Mouse (Mus musculus): ENCODE measurements around the gene BC029722. TPM values are rescaled to one million over a fixed set of nuclear protein-coding genes. Genes with fewer than 3 reads are reported as not detected.
A peak's percentile ranks its signal among the peaks of the same experiment; 100 is the strongest.

The BC029722 gene
- total RNA-seq, 2 experiments from 2014 or later = 53.1 to 56.8 TPM

DNA sequence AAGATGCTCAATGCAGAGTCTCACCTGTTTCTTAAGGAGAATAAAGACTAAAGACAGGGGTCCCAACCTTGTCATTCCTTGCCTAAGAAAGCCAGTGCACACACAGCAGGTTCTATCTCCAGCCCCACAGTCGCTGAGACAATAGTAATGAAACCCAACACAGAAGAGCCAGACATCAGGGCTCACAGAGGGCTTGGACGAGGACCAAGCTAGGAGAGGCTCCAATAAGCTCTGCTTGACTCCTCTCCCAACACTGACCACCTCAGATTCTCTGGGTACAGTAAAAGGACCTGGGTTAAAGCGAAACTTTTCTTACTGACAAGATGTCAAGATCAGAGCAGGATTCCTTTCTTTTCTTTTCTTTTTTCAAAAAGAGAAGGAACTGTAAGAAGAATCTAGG lies 20.6 kb downstream of the BC029722 start:
- H3K4me3 ChIP-seq = no peak overlapping the region
- no peak for TF ChIP-seq CTCF (IDR thresholded peaks at IDR 0.05)
- no peak overlapping the region for H3K27ac ChIP-seq
- intact Hi-C loops (cut with DNase I) = no loop called here
- DNase-seq (ENCODE audit: extremely low spot score in 1 of 2, low spot score in 2 of 2) = no peak

- intact Hi-C loops (cut with DNase I) = no loop called here
Measured at GRCm38 (mm10) chr2:155794674-155795445, 24.4 kb downstream of the BC029722 start.

GRCm38 (mm10) chr2:155792899-155793298 lies 26.3 kb downstream of the BC029722 start:
- Histone ChIP-seq H3K27ac (no peak overlapping the region), H3K4me3 (no peak overlapping the region)
- TF ChIP-seq CTCF (IDR thresholded peaks at IDR 0.05) = no peak
- intact Hi-C loops (cut with DNase I) = no loop called here
- DNase-seq (ENCODE audit: extremely low spot score in 1 of 2, low spot score in 2 of 2) = no peak

More at GRCm38 (mm10) chr2:155794674-155795445, 24.4 kb downstream of the BC029722 start:
- TF ChIP-seq CTCF (IDR thresholded peaks at IDR 0.05) = no peak
- DNase-seq (ENCODE audit: extremely low spot score in 1 of 2, low spot score in 2 of 2) = no peak
- Histone ChIP-seq H3K4me3 (no peak overlapping the region), H3K27ac (no peak overlapping the region)

DNA sequence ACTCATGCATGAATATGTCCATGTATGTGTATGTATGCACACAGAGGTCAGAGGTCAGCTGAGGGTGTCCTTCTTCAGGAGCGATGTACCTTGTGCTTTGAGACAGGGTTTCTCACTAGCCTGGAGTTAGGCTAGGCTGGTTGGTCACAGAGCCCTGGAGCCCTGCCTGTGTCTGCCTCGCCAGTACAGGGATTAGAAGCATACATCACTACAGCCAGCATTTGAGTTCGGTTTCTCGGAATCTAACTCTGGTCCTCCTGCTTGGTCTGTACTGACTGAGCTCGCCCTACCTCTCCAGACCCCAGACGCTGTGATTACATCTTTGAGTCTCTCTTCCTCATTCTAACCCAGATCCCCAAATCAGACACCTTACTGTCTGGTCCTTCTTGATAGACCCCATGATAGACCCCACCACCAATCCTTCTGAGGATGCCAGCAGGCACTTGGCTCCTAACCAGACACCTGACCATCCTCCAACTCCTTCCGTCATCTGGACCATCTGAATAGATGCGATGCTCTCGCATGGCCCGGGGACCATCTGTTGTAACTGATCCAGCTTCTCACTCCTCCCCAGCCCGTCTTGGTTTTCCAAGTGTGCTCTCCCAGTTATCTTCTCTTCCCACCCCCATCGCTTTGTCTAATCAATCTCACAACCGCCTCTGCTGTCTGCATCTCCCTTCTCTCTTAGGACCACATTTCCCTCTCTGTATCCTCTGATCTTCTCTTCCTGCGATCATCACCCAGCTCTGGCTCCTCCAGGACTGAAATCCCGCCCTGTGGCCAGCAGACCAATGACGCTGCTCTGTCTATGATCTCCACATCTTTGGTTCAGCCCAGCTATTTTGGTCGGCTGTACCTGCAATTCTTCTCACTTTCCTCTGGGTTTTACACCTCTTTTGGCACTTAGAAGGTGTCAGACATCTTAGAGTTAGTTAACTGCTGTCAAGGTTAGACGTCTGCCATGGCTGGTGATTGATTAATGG lies 31.0 kb downstream of the BC029722 start:
- intact Hi-C loops (cut with DNase I) = no loop called here
- no peak for DNase-seq (ENCODE audit: extremely low spot score in 1 of 2, low spot score in 2 of 2)
- Histone ChIP-seq H3K27ac (no peak overlapping the region), H3K4me3 (no peak overlapping the region)
- no peak for TF ChIP-seq CTCF (IDR thresholded peaks at IDR 0.05)

DNA sequence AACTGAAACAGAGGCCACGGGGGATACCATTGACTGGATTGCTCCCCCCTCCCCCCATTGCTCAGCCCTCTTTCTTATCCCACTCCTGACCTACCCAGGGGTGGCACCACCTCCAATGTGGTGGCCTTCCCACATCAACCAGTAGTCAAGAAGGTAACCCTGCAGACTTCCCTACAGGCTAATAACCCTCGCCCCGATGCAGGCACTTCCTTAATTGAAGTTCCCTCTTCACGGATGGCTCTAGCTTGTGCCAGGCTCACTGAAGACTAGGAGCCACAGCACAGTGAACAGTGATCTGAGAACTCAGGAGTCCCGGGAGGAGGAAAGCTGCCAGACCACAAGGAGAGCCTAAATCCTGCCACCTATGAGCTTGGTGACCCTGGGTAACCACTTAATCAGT lies 32.3 kb downstream of the BC029722 start:
- Histone ChIP-seq H3K27ac (no peak overlapping the region), H3K4me3 (no peak overlapping the region)
- no peak for TF ChIP-seq CTCF (IDR thresholded peaks at IDR 0.05)
- DNase-seq (ENCODE audit: extremely low spot score in 1 of 2, low spot score in 2 of 2) = no peak
- intact Hi-C loops (cut with DNase I) = no loop called here

GRCm38 (mm10) chr2:155784534-155784933 lies 34.7 kb downstream of the BC029722 start:
- Histone ChIP-seq H3K4me3 (no peak overlapping the region), H3K27ac (no peak overlapping the region)
- DNase-seq (ENCODE audit: extremely low spot score in 1 of 2, low spot score in 2 of 2) = peak; percentile 27 to 61
- TF ChIP-seq CTCF (IDR thresholded peaks at IDR 0.05) = no peak
- intact Hi-C loops (cut with DNase I) = no loop called here

- DNase-seq (ENCODE audit: extremely low spot score in 1 of 2, low spot score in 2 of 2) = no peak
- intact Hi-C loops (cut with DNase I) = loop anchor here (5.0 kb wide), 1 partner anchor 33 kb away; no protein-coding TSS in a partner anchor
- no peak overlapping the region for H3K4me3 ChIP-seq
- no peak overlapping the region for H3K27ac ChIP-seq
- TF ChIP-seq CTCF (IDR thresholded peaks at IDR 0.05) = no peak
Measured at GRCm38 (mm10) chr2:155779506-155779905, 39.7 kb downstream of the BC029722 start.

DNA sequence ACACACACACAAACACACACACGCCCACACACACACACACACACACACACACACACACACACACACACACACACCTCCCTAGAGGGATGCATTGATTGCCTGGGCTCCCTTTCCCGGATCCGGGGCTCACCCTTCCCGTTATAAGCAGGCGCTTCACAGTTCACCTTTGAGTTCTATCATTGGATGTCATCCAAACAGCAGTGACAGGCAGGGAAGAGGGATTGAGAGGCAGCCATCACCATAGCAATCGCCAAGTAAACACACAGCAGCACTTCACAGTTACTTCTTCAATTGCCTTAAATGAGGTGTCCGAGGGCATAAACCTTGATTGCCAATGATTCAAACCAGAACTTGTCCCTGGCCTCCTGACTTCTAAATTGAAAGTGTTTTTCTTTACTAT lies 40.2 kb downstream of the BC029722 start:
- H3K27ac ChIP-seq = no peak overlapping the region
- intact Hi-C loops (cut with DNase I) = loop anchor here (5.0 kb wide), 1 partner anchor 33 kb away; no protein-coding TSS in a partner anchor

DNA sequence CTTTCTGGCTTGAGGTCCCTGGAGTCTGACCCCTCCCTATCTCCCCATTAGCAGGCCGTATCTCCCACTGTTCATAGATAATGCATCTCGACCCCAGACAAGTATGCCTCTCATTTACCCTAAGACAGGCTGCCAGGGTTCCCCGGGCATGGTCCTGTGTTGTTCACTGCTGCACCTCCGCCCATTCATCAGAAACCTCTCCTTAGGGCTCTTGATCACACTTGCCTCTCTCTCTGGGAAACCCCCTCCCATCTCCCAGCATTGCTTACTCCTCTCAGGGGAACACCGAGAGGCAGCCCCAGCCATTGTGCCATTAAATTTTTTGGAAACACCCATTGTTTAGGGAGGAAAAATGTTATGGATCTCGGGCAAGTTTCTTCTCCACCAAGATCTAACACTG lies 41.2 kb downstream of the BC029722 start:
- no peak for TF ChIP-seq CTCF (IDR thresholded peaks at IDR 0.05)
- Histone ChIP-seq H3K4me3 (no peak overlapping the region), H3K27ac (no peak overlapping the region)
- intact Hi-C loops (cut with DNase I) = loop anchor here (5.0 kb wide), 1 partner anchor 34 kb away; no protein-coding TSS in a partner anchor
- DNase-seq (ENCODE audit: extremely low spot score in 1 of 2, low spot score in 2 of 2) = no peak

More for the DNA sequence above, 40.2 kb downstream of the BC029722 start:
- TF ChIP-seq CTCF (IDR thresholded peaks at IDR 0.05) = no peak
- DNase-seq (ENCODE audit: extremely low spot score in 1 of 2, low spot score in 2 of 2) = no peak
- H3K4me3 ChIP-seq = no peak overlapping the region

DNA sequence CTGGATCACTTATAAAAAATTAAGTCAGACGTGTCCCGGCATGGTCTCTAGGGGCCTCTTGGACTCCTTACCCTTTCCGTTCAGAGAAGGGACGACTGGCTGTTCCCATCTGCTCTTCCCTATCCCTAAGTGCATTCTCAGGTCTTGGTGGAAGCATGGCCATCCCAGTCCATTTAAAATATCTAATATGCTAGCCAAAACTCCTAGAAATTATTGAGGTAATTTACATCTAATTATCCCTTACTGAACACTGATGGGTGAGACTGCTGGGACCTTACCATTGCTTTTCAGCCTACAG lies 41.6 kb downstream of the BC029722 start:
- no peak for TF ChIP-seq CTCF (IDR thresholded peaks at IDR 0.05)
- Histone ChIP-seq H3K4me3 (no peak overlapping the region), H3K27ac (no peak overlapping the region)
- intact Hi-C loops (cut with DNase I) = loop anchor here (5.0 kb wide), 1 partner anchor 35 kb away; no protein-coding TSS in a partner anchor
- DNase-seq (ENCODE audit: extremely low spot score in 1 of 2, low spot score in 2 of 2) = no peak

- Histone ChIP-seq H3K4me3 (no peak overlapping the region), H3K27ac (no peak overlapping the region)
- intact Hi-C loops (cut with DNase I) = loop anchor here (5.0 kb wide), 1 partner anchor 35 kb away; no protein-coding TSS in a partner anchor
- DNase-seq (ENCODE audit: extremely low spot score in 1 of 2, low spot score in 2 of 2) = no peak
- no peak for TF ChIP-seq CTCF (IDR thresholded peaks at IDR 0.05)
Measured at GRCm38 (mm10) chr2:155776824-155777687, 42.2 kb downstream of the BC029722 start.
